Mouse (Mus musculus): ENCODE measurements around the gene Fga. TPM values are rescaled to one million over a fixed set of nuclear protein-coding genes. Genes with fewer than 3 reads are reported as not detected.
A peak's percentile ranks its signal among the peaks of the same experiment; 100 is the strongest.

Gene Fga
- total RNA-seq, 2 experiments from 2014 or later = not detected

- no peak for ATAC-seq (ENCODE audit: poor library complexity, severe bottlenecking)
Observed at GRCm38 (mm10) chr3:83025036-83025435, 840 bp upstream of the Fga start.

GRCm38 (mm10) chr3:83027546-83028251, 1.8 kb downstream of the Fga start:
- ATAC-seq (ENCODE audit: poor library complexity, severe bottlenecking) = no peak

- ATAC-seq (ENCODE audit: poor library complexity, severe bottlenecking) = no peak
Observed at GRCm38 (mm10) chr3:83030331-83030730, 4.5 kb downstream of the Fga start.

- no peak for ATAC-seq (ENCODE audit: poor library complexity, severe bottlenecking)
Observed at GRCm38 (mm10) chr3:83032746-83033308, 7.0 kb downstream of the Fga start.

GRCm38 (mm10) chr3:83033801-83034200, 7.9 kb downstream of the Fga start:
- no peak for ATAC-seq (ENCODE audit: poor library complexity, severe bottlenecking)

- no peak for ATAC-seq (ENCODE audit: poor library complexity, severe bottlenecking)
Observed at GRCm38 (mm10) chr3:83038865-83039264, 13.0 kb downstream of the Fga start.

- no peak for ATAC-seq (ENCODE audit: poor library complexity, severe bottlenecking)
Observed at GRCm38 (mm10) chr3:83039666-83040065, 13.8 kb downstream of the Fga start.

- no peak for ATAC-seq (ENCODE audit: poor library complexity, severe bottlenecking)
Observed at GRCm38 (mm10) chr3:83042451-83042850, 16.6 kb downstream of the Fga start.

GRCm38 (mm10) chr3:83046649-83047048, 20.8 kb downstream of the Fga start:
- ATAC-seq (ENCODE audit: poor library complexity, severe bottlenecking) = no peak

GRCm38 (mm10) chr3:83049680-83050079, 23.8 kb downstream of the Fga start, which contains the start of gene Fgb:
Gene Fgb (minus strand): TSS chr3:83049863.
- no peak for ATAC-seq (ENCODE audit: poor library complexity, severe bottlenecking)

- ATAC-seq (ENCODE audit: poor library complexity, severe bottlenecking) = no peak
Observed at GRCm38 (mm10) chr3:83050661-83051060, 24.8 kb downstream of the Fga start.

- no peak for ATAC-seq (ENCODE audit: poor library complexity, severe bottlenecking)
Observed at GRCm38 (mm10) chr3:83052102-83052501, 26.2 kb downstream of the Fga start.

- ATAC-seq (ENCODE audit: poor library complexity, severe bottlenecking) = no peak
Observed at GRCm38 (mm10) chr3:83053126-83053525, 27.2 kb downstream of the Fga start.

- no peak for ATAC-seq (ENCODE audit: poor library complexity, severe bottlenecking)
Observed at GRCm38 (mm10) chr3:83053758-83054157, 27.9 kb downstream of the Fga start.

GRCm38 (mm10) chr3:83054759-83055158, 28.9 kb downstream of the Fga start:
- ATAC-seq (ENCODE audit: poor library complexity, severe bottlenecking) = no peak

GRCm38 (mm10) chr3:83055281-83056038, 29.6 kb downstream of the Fga start, which contains the start of gene Plrg1:
Gene Plrg1 (plus strand): TSS chr3:83055522.
- ATAC-seq (ENCODE audit: poor library complexity, severe bottlenecking) = peak; percentile 94

GRCm38 (mm10) chr3:83057046-83057445, 31.2 kb downstream of the Fga start:
- ATAC-seq (ENCODE audit: poor library complexity, severe bottlenecking) = no peak

- ATAC-seq (ENCODE audit: poor library complexity, severe bottlenecking) = no peak
Observed at GRCm38 (mm10) chr3:83067920-83068319, 42.0 kb downstream of the Fga start.

GRCm38 (mm10) chr3:83068869-83069268, 43.0 kb downstream of the Fga start:
- no peak for ATAC-seq (ENCODE audit: poor library complexity, severe bottlenecking)

GRCm38 (mm10) chr3:83070231-83070630, 44.4 kb downstream of the Fga start:
- no peak for ATAC-seq (ENCODE audit: poor library complexity, severe bottlenecking)

GRCm38 (mm10) chr3:83076563-83076962, 50.7 kb downstream of the Fga start:
- no peak for ATAC-seq (ENCODE audit: poor library complexity, severe bottlenecking)

GRCm38 (mm10) chr3:83080567-83081055, 54.7 kb downstream of the Fga start:
- peak; percentile 98 for ATAC-seq (ENCODE audit: poor library complexity, severe bottlenecking)
